Mouse (Mus musculus): ENCODE measurements around the gene Ube2h. TPM values are rescaled to one million over a fixed set of nuclear protein-coding genes. Genes with fewer than 3 reads are reported as not detected.
A peak's percentile ranks its signal among the peaks of the same experiment; 100 is the strongest.
"Not testable (repeated sequence)": the region's sequence is repeated elsewhere in the genome, so short reads cannot be mapped to it uniquely, and the experiment has no call there.

Ube2h gene
- polyA plus RNA-seq, 1 experiment from 2014 or later, result 30.2 TPM

DNA sequence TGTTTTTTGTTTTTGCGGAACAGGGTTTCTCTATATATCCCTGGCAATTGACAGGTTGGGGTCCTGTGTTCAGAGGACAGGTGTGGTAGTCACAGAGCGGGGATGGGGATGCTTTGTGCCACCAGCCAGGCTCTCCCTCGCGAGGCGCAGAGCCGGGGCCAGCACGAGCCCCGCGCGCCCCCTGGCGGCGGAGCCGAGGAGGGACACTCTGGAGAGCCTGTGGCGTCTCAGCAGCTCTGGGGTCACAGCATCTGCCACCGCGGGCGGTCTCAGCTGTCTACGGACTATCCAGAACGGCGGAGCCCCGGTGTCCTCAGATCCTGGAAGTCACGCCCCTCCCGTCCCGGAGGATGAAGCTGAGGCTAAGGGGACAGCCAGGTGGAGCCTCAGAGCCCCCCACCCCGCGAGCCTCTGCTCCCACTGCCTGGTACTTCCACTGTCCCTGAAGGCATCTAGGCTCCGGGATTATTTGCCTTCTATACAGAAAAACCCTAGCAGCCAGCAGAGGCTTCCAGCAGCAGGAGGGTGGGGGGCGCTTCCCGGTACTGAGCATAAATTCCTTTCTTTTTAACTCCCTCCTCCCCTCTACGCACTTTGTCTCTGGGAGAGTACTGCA, 98.6 kb downstream of the Ube2h start:
- ATAC-seq, result peak; percentile 84
- Histone ChIP-seq H3K27me3 (replicated peaks; ENCODE audit: control insufficient read depth, insufficient read depth, low read length) (no peaks in the 10 kb centered on the region), H3K9ac (ENCODE audit: low read depth, low read length) (peak overlapping the region; percentile 45; the same call in 1 of the 2 replicates), H3K9me3 (ENCODE audit: control insufficient read depth, low read length) (no peaks in the 10 kb centered on the region), H3K27ac (ENCODE audit: low read length) (no peak overlapping the region), H3K4me2 (ENCODE audit: low read depth, low read length) (peak overlapping the region; percentile 56), H3K4me3 (ENCODE audit: low read length) (peak overlapping the region; percentile 31), H3K4me1 (ENCODE audit: control insufficient read depth, insufficient read depth, low read length) (peaks cover 3% of the 10 kb centered on the region; the same call in 1 of the 2 replicates), H3K36me3 (ENCODE audit: control insufficient read depth, insufficient read depth, low read length) (no peaks in the 10 kb centered on the region)
- WGBS, result 7% methylated on average over 30 of the region's 30 CpGs

DNA sequence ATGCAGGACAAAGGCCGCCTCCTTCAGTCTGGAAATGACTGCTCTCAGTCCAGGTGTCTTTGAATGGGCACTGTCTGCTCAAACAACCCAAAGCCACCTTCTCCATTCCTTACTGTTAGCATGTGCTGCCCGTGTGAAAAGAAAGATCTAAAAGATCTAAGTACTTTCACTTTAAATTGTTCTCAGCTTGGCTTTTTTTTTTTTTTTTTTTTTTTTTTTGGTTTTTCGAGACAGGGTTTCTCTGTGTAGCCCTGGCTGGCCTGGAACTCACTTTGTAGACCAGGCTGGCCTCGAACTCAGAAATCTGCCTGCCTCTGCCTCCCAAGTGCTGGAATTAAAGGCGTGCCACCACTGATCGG, 99.2 kb downstream of the Ube2h start:
- 87% methylated on average over 5 of the region's 6 CpGs for WGBS
- not testable (repeated sequence) for H3K9me3 ChIP-seq (ENCODE audit: control insufficient read depth, low read length); H3K9ac ChIP-seq (ENCODE audit: low read depth, low read length); H3K4me2 ChIP-seq (ENCODE audit: low read depth, low read length); ATAC-seq; H3K36me3 ChIP-seq (ENCODE audit: control insufficient read depth, insufficient read depth, low read length); H3K27me3 ChIP-seq (replicated peaks; ENCODE audit: control insufficient read depth, insufficient read depth, low read length); H3K4me3 ChIP-seq (ENCODE audit: low read length); H3K4me1 ChIP-seq (ENCODE audit: control insufficient read depth, insufficient read depth, low read length); H3K27ac ChIP-seq (ENCODE audit: low read length)

DNA sequence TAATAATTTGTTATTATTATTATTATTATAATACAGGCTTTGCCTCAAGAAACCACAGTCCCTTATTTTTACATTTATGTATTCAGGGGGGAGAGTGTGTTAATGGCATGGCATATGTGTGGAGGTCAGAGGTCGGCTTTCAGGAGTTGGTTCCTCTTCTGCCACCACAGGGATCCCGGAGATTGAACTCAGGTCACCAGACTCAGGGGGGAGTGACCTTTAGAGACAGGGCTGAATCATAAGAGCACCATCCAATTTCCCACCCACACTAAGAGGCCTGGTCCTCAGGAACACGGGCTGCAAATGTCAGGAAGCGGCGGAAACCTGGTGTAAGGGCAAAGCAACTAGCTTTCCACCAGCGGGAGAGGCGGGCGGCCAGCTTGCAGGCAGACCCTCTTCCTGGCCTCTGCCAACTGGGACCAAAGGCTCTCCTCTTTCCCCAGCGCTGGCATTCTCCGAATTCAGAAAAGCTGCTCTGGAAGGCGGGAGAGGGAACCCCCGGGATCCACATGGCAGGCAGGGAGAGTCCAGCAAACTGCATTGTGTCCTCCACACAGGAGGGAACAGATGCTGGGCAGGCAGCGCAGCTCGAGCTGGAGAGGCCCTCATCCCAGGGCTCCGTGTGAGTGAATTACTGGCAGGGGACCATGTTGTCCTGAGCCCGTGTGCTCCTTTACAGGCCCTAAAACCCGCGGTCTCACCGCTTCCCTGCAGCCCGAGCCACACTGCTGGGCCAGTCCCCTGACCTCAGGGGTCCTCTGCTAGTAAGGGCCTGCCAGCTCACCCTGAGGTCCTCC, 99.8 kb downstream of the Ube2h start:
- Histone ChIP-seq H3K9ac (ENCODE audit: low read depth, low read length) (no peak overlapping the region), H3K27ac (ENCODE audit: low read length) (no peak overlapping the region), H3K9me3 (ENCODE audit: control insufficient read depth, low read length) (no peaks in the 10 kb centered on the region), H3K27me3 (replicated peaks; ENCODE audit: control insufficient read depth, insufficient read depth, low read length) (no peaks in the 10 kb centered on the region), H3K36me3 (ENCODE audit: control insufficient read depth, insufficient read depth, low read length) (no peaks in the 10 kb centered on the region), H3K4me3 (ENCODE audit: low read length) (no peak overlapping the region), H3K4me2 (ENCODE audit: low read depth, low read length) (no peak overlapping the region), H3K4me1 (ENCODE audit: control insufficient read depth, insufficient read depth, low read length) (peaks cover 3% of the 10 kb centered on the region; the same call in 1 of the 2 replicates)
- ATAC-seq, result no peak
- WGBS, result 66% methylated on average over 19 of the region's 20 CpGs

DNA sequence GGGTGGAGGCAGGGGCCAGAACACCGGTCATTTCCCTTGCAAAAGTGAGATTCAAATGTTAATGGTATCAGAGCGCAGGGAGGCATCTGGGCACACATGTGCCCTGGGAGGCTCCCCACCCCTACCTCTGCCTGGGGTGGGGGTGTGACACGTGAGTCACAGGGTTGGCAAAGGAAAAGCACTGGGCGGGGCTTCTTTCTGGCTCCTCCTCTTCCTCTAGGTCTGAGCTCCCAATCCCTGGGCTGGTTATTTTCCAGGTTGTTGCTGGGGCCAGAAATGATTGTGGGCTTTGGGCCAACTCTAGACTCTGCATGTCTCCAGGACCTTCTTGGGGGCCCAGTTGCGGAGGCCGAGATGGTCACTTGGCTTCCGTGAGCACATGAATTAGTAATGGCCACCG, 108.2 kb downstream of the Ube2h start:
- H3K36me3 ChIP-seq (ENCODE audit: control insufficient read depth, insufficient read depth, low read length), result no peaks in the 10 kb centered on the region
- H3K4me2 ChIP-seq (ENCODE audit: low read depth, low read length), result no peak overlapping the region
- no peak for ATAC-seq
- no peak overlapping the region for H3K4me3 ChIP-seq (ENCODE audit: low read length)
- H3K4me1 ChIP-seq (ENCODE audit: control insufficient read depth, insufficient read depth, low read length), result no peaks in the 10 kb centered on the region
- H3K27me3 ChIP-seq (replicated peaks; ENCODE audit: control insufficient read depth, insufficient read depth, low read length), result no peaks in the 10 kb centered on the region
- no peak overlapping the region for H3K9ac ChIP-seq (ENCODE audit: low read depth, low read length)
- WGBS, result 78% methylated on average over 8 of the region's 8 CpGs
- no peak overlapping the region for H3K27ac ChIP-seq (ENCODE audit: low read length)
- no peaks in the 10 kb centered on the region for H3K9me3 ChIP-seq (ENCODE audit: control insufficient read depth, low read length)

DNA sequence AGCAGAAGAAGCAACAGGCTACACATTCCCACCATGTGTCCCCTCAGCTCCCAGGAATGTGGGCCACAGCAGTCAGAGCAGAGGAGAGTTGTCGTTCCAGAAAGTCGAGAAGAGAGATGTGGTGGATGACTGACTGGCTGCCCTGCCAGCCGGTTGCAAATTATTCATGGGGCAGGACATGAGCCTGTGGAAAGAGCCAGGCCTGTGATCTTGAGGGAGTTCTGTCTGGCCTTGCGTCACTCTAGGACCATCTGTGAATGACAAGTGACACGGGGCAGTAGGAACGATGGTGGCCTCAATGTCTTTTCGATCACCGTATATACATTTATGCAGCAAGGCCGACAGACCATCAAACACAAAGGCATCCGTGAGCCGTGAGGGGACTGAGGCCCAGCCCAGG, 108.7 kb downstream of the Ube2h start:
- 76% methylated on average over 11 of the region's 11 CpGs for WGBS
- Histone ChIP-seq H3K4me3 (ENCODE audit: low read length) (no peak overlapping the region), H3K4me2 (ENCODE audit: low read depth, low read length) (no peak overlapping the region), H3K9ac (ENCODE audit: low read depth, low read length) (no peak overlapping the region), H3K27me3 (replicated peaks; ENCODE audit: control insufficient read depth, insufficient read depth, low read length) (no peaks in the 10 kb centered on the region), H3K4me1 (ENCODE audit: control insufficient read depth, insufficient read depth, low read length) (no peaks in the 10 kb centered on the region), H3K36me3 (ENCODE audit: control insufficient read depth, insufficient read depth, low read length) (no peaks in the 10 kb centered on the region), H3K27ac (ENCODE audit: low read length) (no peak overlapping the region), H3K9me3 (ENCODE audit: control insufficient read depth, low read length) (no peaks in the 10 kb centered on the region)
- ATAC-seq, result no peak

DNA sequence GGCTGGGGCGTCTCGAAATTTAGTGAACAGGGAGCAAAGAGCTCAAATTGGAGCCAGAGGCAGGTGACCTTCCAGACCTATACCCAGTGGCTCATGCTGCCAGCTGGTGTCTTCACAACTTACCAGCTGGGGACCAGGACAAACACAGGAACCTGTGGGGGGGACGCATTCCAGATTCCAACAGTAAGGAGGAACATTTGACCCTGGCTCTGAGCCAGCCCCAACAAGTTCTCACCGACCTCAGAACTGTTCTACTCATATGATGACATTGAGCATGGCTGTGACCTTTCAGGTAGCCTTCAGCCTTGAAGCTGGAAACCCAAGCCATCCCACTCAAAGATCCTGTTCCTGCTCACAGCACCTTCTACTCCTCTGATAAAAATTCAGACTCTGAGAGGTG, 120.7 kb downstream of the Ube2h start:
- Histone ChIP-seq H3K27ac (ENCODE audit: low read length) (no peak overlapping the region), H3K9me3 (ENCODE audit: control insufficient read depth, low read length) (no peaks in the 10 kb centered on the region), H3K27me3 (replicated peaks; ENCODE audit: control insufficient read depth, insufficient read depth, low read length) (peaks cover 30% of the 10 kb centered on the region), H3K4me2 (ENCODE audit: low read depth, low read length) (no peak overlapping the region), H3K9ac (ENCODE audit: low read depth, low read length) (no peak overlapping the region), H3K4me3 (ENCODE audit: low read length) (no peak overlapping the region), H3K36me3 (ENCODE audit: control insufficient read depth, insufficient read depth, low read length) (no peaks in the 10 kb centered on the region), H3K4me1 (ENCODE audit: control insufficient read depth, insufficient read depth, low read length) (no peaks in the 10 kb centered on the region; the same call in none of the 2 replicates)
- ATAC-seq, result no peak
- 77% methylated on average over 4 of the region's 4 CpGs for WGBS

DNA sequence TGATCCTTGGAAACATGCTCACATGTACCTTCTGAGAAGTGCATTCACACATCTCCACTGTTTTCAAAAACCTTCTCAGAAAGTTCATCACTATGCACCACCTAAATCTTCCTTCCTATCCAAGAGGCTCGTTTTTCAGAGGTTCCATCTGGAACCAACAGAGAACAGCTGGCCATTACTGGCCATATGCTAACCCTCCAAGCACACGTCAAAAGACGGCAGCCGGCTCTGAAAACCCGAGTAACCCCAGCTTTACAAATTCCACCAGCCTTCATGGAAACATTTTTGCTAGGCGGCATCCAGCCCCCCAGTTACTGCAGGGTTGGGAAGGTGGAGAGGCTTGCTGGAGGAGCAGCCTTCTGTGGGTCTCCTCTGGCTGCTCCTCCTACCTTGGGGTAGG, 122.3 kb downstream of the Ube2h start:
- Histone ChIP-seq H3K27ac (ENCODE audit: low read length) (no peak overlapping the region), H3K4me2 (ENCODE audit: low read depth, low read length) (no peak overlapping the region), H3K27me3 (replicated peaks; ENCODE audit: control insufficient read depth, insufficient read depth, low read length) (peaks cover 42% of the 10 kb centered on the region), H3K9me3 (ENCODE audit: control insufficient read depth, low read length) (no peaks in the 10 kb centered on the region), H3K4me3 (ENCODE audit: low read length) (no peak overlapping the region), H3K4me1 (ENCODE audit: control insufficient read depth, insufficient read depth, low read length) (peaks cover 7% of the 10 kb centered on the region), H3K36me3 (ENCODE audit: control insufficient read depth, insufficient read depth, low read length) (no peaks in the 10 kb centered on the region), H3K9ac (ENCODE audit: low read depth, low read length) (no peak overlapping the region)
- no peak for ATAC-seq
- 51% methylated on average over 6 of the region's 6 CpGs for WGBS

DNA sequence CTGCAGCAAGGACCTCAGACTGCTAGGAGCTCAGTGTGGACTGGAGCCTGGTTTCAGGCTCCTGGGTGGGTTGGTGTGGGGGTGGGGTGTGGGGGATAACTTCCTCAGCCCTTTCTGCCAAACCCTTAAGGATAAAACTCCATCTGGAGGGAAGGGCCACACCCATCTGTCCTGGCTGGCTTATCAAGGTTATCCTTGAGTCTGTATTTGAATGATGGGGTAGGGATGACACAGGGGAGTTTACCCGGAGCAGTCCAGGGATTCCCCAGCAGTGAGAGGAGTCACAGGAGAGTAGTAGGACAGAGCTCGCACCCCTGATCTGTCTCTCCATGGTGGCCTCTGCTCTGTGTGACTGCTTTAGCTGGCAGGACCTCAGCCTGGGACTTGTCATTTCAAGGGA, 124.0 kb downstream of the Ube2h start:
- Histone ChIP-seq H3K27ac (ENCODE audit: low read length) (no peak overlapping the region), H3K4me2 (ENCODE audit: low read depth, low read length) (no peak overlapping the region), H3K9ac (ENCODE audit: low read depth, low read length) (no peak overlapping the region), H3K27me3 (replicated peaks; ENCODE audit: control insufficient read depth, insufficient read depth, low read length) (peaks cover 56% of the 10 kb centered on the region), H3K4me3 (ENCODE audit: low read length) (no peak overlapping the region), H3K9me3 (ENCODE audit: control insufficient read depth, low read length) (no peaks in the 10 kb centered on the region), H3K4me1 (ENCODE audit: control insufficient read depth, insufficient read depth, low read length) (peaks cover 19% of the 10 kb centered on the region), H3K36me3 (ENCODE audit: control insufficient read depth, insufficient read depth, low read length) (no peaks in the 10 kb centered on the region)
- WGBS, result 28% methylated on average over 2 of the region's 2 CpGs
- ATAC-seq, result no peak

DNA sequence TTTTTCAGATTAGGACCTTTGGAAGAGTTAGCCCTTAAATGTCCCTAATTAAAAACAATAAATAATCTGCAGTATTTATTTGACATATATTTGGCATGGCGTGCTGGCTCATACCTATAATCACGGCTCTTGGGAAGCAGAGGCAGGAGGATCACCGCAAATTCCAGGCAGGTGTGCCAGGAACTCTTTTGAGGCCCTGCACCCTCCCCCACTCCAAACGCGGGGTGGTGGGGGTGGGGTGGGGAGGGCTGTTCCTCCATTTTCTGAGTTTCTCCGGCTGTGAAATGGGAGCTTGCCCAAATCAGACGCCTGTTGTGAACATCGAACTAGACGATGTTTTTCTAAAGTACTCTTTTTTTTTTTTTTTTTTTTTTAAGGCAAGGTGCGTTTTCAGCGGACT, 125.3 kb downstream of the Ube2h start:
- Histone ChIP-seq H3K27ac (ENCODE audit: low read length) (no peak overlapping the region), H3K4me1 (ENCODE audit: control insufficient read depth, insufficient read depth, low read length) (peaks cover 29% of the 10 kb centered on the region), H3K4me2 (ENCODE audit: low read depth, low read length) (no peak overlapping the region), H3K27me3 (replicated peaks; ENCODE audit: control insufficient read depth, insufficient read depth, low read length) (peaks cover 68% of the 10 kb centered on the region), H3K9ac (ENCODE audit: low read depth, low read length) (no peak overlapping the region), H3K9me3 (ENCODE audit: control insufficient read depth, low read length) (no peaks in the 10 kb centered on the region), H3K36me3 (ENCODE audit: control insufficient read depth, insufficient read depth, low read length) (no peaks in the 10 kb centered on the region), H3K4me3 (ENCODE audit: low read length) (no peak overlapping the region)
- WGBS, result 19% methylated on average over 11 of the region's 11 CpGs
- ATAC-seq, result no peak

Measured in intestine, embryonic 16.5 days (tissue).